Mouse (Mus musculus): ENCODE results near the gene 0610040J01Rik.

DNA sequence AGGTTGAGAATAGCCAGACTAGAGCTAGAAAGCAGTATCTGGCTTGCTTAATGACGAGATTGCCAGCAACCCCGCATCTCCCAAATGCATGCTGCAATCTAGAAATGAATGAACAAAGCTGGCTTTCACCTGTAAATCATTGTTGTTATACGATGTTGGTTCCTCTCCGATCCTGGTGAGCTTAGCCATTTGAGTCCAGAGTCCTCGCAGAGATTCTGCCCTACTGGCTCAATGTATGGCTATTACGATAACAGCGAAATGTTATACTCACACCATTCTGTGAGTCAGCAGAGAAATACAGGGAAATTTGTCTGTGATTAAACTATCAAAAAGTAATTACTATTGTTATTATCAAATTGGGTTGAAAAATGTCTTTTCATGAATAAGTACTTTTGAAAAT, 4.5 kb downstream of the 0610040J01Rik start:
- TF ChIP-seq POLR2A (IDR thresholded peaks at IDR 0.05; ENCODE audit: control insufficient read depth, low read depth, low read length) (no peak), CTCF (IDR thresholded peaks at IDR 0.05; ENCODE audit: control insufficient read depth, insufficient read depth, insufficient replicate concordance, low read depth, low read length) (no peak)
